Mouse (Mus musculus) olfactory bulb, adult 2 months (tissue): ENCODE measurements around the gene Ppcdc.

ENCODE experiments used
- CTCF ChIP-seq: fragments of 200-500 bp; IDR thresholded peaks from 2 replicates; pipeline ENCODE4 v1.5.1; 2012; ENCODE audit warnings: low read depth, mild to moderate bottlenecking, low read length, moderate library complexity; ENCODE audit not compliant: insufficient read depth
- POLR2A ChIP-seq: fragments of 200-500 bp; IDR thresholded peaks from 2 replicates; pipeline ENCODE4 v1.6.1; 2012; ENCODE audit warnings: mild to moderate bottlenecking, low read depth, low read length, moderate library complexity; ENCODE audit not compliant: insufficient read depth

DNA sequence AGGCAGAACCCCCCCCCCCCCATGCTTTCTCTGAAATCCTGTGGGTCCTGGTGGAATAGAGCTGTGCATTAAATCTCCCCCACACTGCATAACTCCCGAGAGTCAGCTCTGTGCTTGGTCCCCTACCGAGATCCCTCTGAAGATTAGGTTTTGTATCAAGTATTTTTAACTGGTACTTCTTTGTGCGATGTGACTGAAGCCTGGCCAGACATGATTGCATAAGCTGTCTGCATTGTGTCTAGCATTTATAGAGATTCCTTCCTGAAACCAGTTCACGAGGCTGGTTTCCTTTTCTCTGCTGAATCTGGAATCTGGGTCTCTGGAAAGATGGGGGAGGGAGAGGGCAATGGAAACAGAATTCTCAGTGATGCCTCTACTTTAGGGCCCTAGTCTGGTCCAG lies 11.5 kb downstream of the Ppcdc start:
- TF ChIP-seq CTCF (no peak), POLR2A (no peak)
